Mouse (Mus musculus): Measurements from ENCODE around the gene Apol7b. TPM values are rescaled to one million over a fixed set of nuclear protein-coding genes. Genes with fewer than 3 reads are reported as not detected.
A peak's percentile ranks its signal among the peaks of the same experiment; 100 is the strongest.
"Not testable (repeated sequence)": the region's sequence is repeated elsewhere in the genome, so short reads cannot be mapped to it uniquely, and the experiment has no call there.

Apol7b gene
- polyA plus RNA-seq, 1 experiment from 2014 or later: not detected

DNA sequence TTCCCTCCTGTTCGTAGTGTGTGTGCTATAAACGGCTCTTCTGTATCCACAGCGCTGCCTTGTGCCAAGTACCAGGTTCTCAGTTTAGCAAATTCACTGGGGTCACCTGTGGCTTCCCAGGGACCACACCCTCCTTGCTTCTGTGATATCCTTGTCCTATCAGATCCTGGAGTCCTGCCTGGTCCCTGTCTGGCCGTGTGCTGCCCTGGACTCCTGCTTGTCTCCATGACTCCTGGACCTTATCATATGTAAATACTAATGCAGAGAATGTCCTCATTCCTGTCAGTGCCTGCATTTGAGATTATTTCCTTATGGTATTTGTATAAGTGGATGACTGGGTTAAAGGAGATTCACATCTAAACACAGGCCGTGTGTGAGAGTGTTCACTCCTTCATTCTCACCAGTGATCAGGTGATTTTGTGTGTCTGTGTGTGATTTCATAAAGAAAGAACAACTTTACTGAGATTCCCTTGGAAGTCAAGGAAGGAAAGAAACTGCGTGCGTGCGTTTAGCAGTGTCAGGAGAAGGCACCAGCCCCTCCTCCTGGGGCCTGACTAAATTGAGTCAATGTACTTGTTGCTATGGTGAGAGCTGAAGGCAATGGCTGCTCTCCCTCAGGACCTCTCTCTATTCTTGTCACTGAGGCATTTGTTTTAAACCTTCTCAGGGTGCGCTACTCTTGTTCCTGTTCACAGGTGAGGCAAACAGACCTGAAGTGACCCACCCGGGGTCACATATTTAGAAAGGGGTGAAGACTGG, 18.4 kb downstream of the Apol7b start:
- not testable (repeated sequence) for H3K4me2 ChIP-seq (replicated peaks; ENCODE audit: low read depth, low read length); H3K36me3 ChIP-seq (ENCODE audit: control insufficient read depth, insufficient read depth, low read length); H3K9ac ChIP-seq (ENCODE audit: low read depth, low read length); H3K4me1 ChIP-seq (replicated peaks; ENCODE audit: control insufficient read depth, insufficient read depth, low read length); ATAC-seq (ENCODE audit: low FRiP score); H3K27ac ChIP-seq (ENCODE audit: low read depth, low read length); H3K27me3 ChIP-seq (ENCODE audit: control insufficient read depth, insufficient read depth, low read length); H3K9me3 ChIP-seq (ENCODE audit: control insufficient read depth, low read length); H3K4me3 ChIP-seq (ENCODE audit: low read depth, low read length); DNase-seq (ENCODE audit: low spot score)
- WGBS: 72% methylated on average over 8 of the region's 10 CpGs

DNA sequence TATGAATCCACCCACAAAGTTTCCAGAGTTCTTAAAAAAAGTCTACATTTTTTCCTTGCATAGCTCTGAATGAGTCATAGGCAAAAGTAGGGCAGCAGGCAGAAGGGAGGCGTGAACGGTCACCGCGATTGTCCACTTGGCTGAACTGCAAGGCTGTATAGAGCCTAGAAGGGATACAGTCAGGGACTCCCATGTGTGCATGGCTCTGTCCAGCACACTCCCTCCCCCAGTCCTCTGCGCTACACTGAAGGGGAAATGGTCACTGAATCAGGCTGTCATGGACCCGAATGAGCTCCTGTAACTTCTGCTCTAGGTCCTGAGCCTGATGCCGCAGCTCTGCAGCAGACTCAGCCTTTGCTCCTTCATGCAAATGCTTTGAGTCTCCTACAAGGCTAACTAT, 24.4 kb downstream of the Apol7b start:
- not testable (repeated sequence) for H3K9me3 ChIP-seq (ENCODE audit: control insufficient read depth, low read length); H3K4me1 ChIP-seq (replicated peaks; ENCODE audit: control insufficient read depth, insufficient read depth, low read length); H3K4me3 ChIP-seq (ENCODE audit: low read depth, low read length); DNase-seq (ENCODE audit: low spot score); ATAC-seq (ENCODE audit: low FRiP score); H3K27ac ChIP-seq (ENCODE audit: low read depth, low read length); H3K4me2 ChIP-seq (replicated peaks; ENCODE audit: low read depth, low read length); H3K36me3 ChIP-seq (ENCODE audit: control insufficient read depth, insufficient read depth, low read length); H3K27me3 ChIP-seq (ENCODE audit: control insufficient read depth, insufficient read depth, low read length); H3K9ac ChIP-seq (ENCODE audit: low read depth, low read length)
- 73% methylated on average over 3 of the region's 7 CpGs for WGBS

DNA sequence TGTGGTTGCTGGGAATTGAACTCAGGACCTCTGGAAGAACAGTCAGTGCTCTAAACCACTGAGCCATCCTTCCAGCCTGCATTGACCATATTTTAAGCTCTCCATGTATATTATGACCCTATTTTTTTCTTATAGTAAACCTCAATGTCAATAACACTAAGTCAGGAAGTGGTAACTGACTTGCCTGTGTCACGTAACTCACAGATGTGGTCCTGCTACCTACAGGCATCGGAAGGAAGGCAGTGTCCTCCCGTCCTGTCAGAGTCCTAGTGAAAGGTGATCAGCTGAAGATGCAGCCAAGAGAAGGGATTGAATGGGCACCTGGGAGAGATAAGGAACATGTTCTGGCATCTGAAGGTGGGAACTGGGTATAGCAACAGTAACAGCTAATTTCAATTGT, 27.6 kb downstream of the Apol7b start:
- not testable (repeated sequence) for H3K4me3 ChIP-seq (ENCODE audit: low read depth, low read length); H3K9me3 ChIP-seq (ENCODE audit: control insufficient read depth, low read length); H3K4me1 ChIP-seq (replicated peaks; ENCODE audit: control insufficient read depth, insufficient read depth, low read length); DNase-seq (ENCODE audit: low spot score); H3K9ac ChIP-seq (ENCODE audit: low read depth, low read length); H3K36me3 ChIP-seq (ENCODE audit: control insufficient read depth, insufficient read depth, low read length); H3K27ac ChIP-seq (ENCODE audit: low read depth, low read length); ATAC-seq (ENCODE audit: low FRiP score); H3K4me2 ChIP-seq (replicated peaks; ENCODE audit: low read depth, low read length); H3K27me3 ChIP-seq (ENCODE audit: control insufficient read depth, insufficient read depth, low read length)
- no CpG with 5 or more reads among the region's 3 CpGs for WGBS

DNA sequence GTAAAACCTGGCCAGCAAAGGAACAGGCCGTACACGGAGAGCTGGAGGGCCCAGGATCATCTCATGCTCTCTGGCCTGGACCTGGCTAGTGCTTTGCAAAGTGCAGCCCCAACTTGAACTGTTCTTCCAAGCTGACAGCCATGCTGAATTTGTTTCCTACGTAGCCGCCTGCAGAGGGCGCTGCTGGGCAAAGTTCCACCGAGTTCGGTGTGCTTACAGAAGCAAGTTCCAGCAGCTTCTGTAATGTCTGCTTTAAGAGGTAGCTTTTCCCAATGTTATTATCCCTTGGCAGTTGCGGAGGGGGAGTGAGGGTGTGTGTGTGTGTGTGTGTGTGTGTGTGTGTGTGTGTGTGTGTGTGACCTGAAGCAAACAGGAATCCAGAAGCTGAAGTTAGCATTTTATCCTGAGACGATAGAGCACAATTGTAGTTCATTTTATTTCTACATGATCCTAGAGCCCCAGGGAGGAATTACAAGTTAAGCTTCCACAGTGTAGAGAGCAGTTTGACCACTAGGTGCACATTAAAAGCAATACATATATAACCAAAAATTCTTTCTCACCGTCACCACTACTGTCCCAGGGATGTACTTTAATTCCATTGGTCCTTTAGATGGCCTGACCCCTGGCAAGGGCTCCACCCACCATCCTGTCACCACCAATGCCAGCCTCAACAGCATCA, 30.5 kb downstream of the Apol7b start:
- H3K4me2 ChIP-seq (replicated peaks; ENCODE audit: low read depth, low read length); ATAC-seq (ENCODE audit: low FRiP score); H3K9me3 ChIP-seq (ENCODE audit: control insufficient read depth, low read length); H3K9ac ChIP-seq (ENCODE audit: low read depth, low read length); H3K27ac ChIP-seq (ENCODE audit: low read depth, low read length); H3K36me3 ChIP-seq (ENCODE audit: control insufficient read depth, insufficient read depth, low read length); H3K27me3 ChIP-seq (ENCODE audit: control insufficient read depth, insufficient read depth, low read length); H3K4me1 ChIP-seq (replicated peaks; ENCODE audit: control insufficient read depth, insufficient read depth, low read length); H3K4me3 ChIP-seq (ENCODE audit: low read depth, low read length); DNase-seq (ENCODE audit: low spot score): not testable (repeated sequence)
- 37% methylated on average over 2 of the region's 10 CpGs for WGBS

DNA sequence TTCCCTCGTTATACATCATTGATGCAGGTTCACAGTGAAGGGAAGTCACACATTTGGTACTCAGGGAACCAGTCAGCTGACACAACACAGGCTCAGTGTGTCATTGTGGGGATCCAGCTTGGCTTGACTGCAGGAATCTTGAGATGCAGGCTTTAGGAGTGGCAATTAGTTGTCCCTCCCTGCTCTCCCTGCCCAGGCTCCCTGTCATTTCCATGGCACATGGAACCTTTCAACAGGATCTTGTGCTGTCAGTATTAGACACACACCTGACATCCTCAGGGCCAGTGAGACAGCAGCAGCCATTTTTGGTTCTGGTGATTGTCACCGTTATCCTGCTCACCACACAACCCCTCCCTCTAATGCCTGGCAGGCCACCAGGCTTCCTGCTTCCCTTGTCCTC, 31.6 kb downstream of the Apol7b start:
- WGBS: 70% methylated on average over 2 of the region's 2 CpGs
- not testable (repeated sequence) for H3K4me3 ChIP-seq (ENCODE audit: low read depth, low read length); H3K9me3 ChIP-seq (ENCODE audit: control insufficient read depth, low read length); H3K4me2 ChIP-seq (replicated peaks; ENCODE audit: low read depth, low read length); H3K36me3 ChIP-seq (ENCODE audit: control insufficient read depth, insufficient read depth, low read length); H3K9ac ChIP-seq (ENCODE audit: low read depth, low read length); ATAC-seq (ENCODE audit: low FRiP score); H3K27me3 ChIP-seq (ENCODE audit: control insufficient read depth, insufficient read depth, low read length); H3K27ac ChIP-seq (ENCODE audit: low read depth, low read length); H3K4me1 ChIP-seq (replicated peaks; ENCODE audit: control insufficient read depth, insufficient read depth, low read length); DNase-seq (ENCODE audit: low spot score)

DNA sequence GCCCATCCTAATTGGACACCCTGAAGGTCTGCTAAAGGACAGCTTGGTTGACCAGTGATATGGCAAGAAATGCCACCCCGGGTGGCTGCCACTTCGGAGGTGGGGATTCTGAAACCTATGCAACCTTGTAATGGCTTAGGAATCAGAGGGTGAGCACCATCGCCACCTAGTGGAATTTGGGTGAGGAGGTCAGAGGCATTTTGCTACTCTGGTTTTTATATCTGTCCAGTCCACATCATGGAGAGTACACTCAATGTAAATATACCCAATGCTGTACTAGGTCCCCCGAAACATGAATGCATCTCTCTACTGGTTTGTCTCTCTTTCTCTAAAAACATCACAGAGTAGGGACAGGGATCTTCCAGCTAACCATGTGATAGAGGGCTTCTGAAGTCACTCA, 34.6 kb downstream of the Apol7b start:
- H3K4me3 ChIP-seq (ENCODE audit: low read depth, low read length); H3K27me3 ChIP-seq (ENCODE audit: control insufficient read depth, insufficient read depth, low read length); ATAC-seq (ENCODE audit: low FRiP score); H3K4me1 ChIP-seq (replicated peaks; ENCODE audit: control insufficient read depth, insufficient read depth, low read length); H3K27ac ChIP-seq (ENCODE audit: low read depth, low read length); H3K4me2 ChIP-seq (replicated peaks; ENCODE audit: low read depth, low read length); H3K36me3 ChIP-seq (ENCODE audit: control insufficient read depth, insufficient read depth, low read length); H3K9me3 ChIP-seq (ENCODE audit: control insufficient read depth, low read length); H3K9ac ChIP-seq (ENCODE audit: low read depth, low read length): not testable (repeated sequence)
- WGBS: 41% methylated on average over 4 of the region's 4 CpGs
- DNase-seq (ENCODE audit: low spot score): peak; percentile 4

DNA sequence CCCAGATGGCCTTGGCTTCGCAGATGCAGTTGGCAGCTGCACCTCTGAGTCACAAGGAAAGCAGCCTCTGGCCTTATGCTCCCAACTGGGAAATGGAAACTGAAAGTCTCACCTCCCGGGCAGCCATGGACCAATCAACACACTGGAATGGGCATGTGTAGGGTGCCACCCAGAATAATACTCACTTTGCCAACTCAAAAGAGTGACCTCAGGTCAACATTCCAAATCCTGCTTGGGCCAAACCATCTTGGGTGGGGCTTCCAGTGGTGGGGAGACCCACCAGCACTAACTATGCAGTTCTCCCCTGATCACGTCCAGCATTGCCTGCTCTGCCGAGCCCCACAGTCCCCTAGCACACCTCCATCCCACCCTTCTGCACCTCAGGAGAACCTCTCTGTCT, 36.3 kb downstream of the Apol7b start, which contains the start of gene Apol9a:
Apol9a (minus strand) TSS at position 101 of the 400 bp plus-strand sequence.
- WGBS: 86% methylated on average over 1 of the region's 4 CpGs
- H3K4me1 ChIP-seq (replicated peaks; ENCODE audit: control insufficient read depth, insufficient read depth, low read length); H3K9ac ChIP-seq (ENCODE audit: low read depth, low read length); H3K4me3 ChIP-seq (ENCODE audit: low read depth, low read length); H3K27me3 ChIP-seq (ENCODE audit: control insufficient read depth, insufficient read depth, low read length); DNase-seq (ENCODE audit: low spot score); ATAC-seq (ENCODE audit: low FRiP score); H3K9me3 ChIP-seq (ENCODE audit: control insufficient read depth, low read length); H3K27ac ChIP-seq (ENCODE audit: low read depth, low read length); H3K4me2 ChIP-seq (replicated peaks; ENCODE audit: low read depth, low read length); H3K36me3 ChIP-seq (ENCODE audit: control insufficient read depth, insufficient read depth, low read length): not testable (repeated sequence)

DNA sequence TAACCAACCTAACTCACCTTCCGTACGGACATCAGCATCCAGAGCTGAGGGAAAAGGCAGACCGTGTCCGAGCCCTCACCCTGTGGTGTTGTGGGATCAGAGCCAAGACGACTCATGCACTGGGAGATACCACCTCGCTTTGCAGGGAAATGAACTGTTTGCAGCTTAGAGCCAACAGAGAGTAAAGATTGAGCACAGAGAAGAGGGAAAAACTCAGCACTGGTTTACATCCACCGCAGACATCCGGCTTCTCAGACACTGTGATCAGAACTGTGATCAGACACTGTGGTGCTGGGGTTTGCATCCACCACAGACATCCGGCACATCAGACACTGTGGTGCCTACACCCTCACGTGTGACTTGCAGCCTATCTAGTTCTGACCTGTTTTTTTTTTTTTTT, 40.9 kb downstream of the Apol7b start:
- not testable (repeated sequence) for DNase-seq (ENCODE audit: low spot score); H3K4me2 ChIP-seq (replicated peaks; ENCODE audit: low read depth, low read length)
- 91% methylated on average over 10 of the region's 10 CpGs for WGBS

DNA sequence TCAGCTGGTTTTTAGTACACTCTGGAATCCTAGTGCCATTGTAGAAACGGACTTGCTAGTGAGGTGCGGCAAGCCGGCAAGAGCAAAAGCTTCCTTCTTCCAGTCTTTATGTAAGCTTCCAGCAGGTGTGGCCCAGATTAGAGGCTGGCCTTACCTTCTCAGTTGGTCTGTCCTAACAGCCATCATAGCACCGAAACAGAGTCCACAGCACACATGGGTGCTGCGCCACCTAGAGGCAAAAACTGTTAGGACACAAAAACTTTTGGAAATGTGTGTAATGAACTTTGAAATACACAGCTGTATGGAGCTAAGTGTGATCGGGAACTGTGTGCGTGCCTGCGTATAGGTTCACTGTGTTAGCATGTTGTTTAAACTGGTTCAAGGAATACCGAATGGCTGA, 48.3 kb downstream of the Apol7b start, which contains the start of gene Apol7a:
Apol7a (minus strand) TSS at position 84 of the 400 bp plus-strand sequence.
- H3K4me3 ChIP-seq (ENCODE audit: low read depth, low read length); ATAC-seq (ENCODE audit: low FRiP score); H3K4me1 ChIP-seq (replicated peaks; ENCODE audit: control insufficient read depth, insufficient read depth, low read length); H3K4me2 ChIP-seq (replicated peaks; ENCODE audit: low read depth, low read length); H3K9ac ChIP-seq (ENCODE audit: low read depth, low read length); H3K36me3 ChIP-seq (ENCODE audit: control insufficient read depth, insufficient read depth, low read length); H3K27ac ChIP-seq (ENCODE audit: low read depth, low read length); H3K9me3 ChIP-seq (ENCODE audit: control insufficient read depth, low read length); H3K27me3 ChIP-seq (ENCODE audit: control insufficient read depth, insufficient read depth, low read length): not testable (repeated sequence)
- DNase-seq (ENCODE audit: low spot score): peak; percentile 52
- WGBS: 65% methylated on average over 9 of the region's 9 CpGs

More for the DNA sequence above, 40.9 kb downstream of the Apol7b start:
- not testable (repeated sequence) for H3K9me3 ChIP-seq (ENCODE audit: control insufficient read depth, low read length); ATAC-seq (ENCODE audit: low FRiP score); H3K27ac ChIP-seq (ENCODE audit: low read depth, low read length); H3K4me1 ChIP-seq (replicated peaks; ENCODE audit: control insufficient read depth, insufficient read depth, low read length); H3K36me3 ChIP-seq (ENCODE audit: control insufficient read depth, insufficient read depth, low read length); H3K9ac ChIP-seq (ENCODE audit: low read depth, low read length); H3K4me3 ChIP-seq (ENCODE audit: low read depth, low read length); H3K27me3 ChIP-seq (ENCODE audit: control insufficient read depth, insufficient read depth, low read length)

All from hindbrain, embryonic 11.5 days (tissue).